Mouse (Mus musculus) thymus, adult 2 months (tissue): ENCODE data around the gene Sel1l.

Experiments
- CTCF ChIP-seq: fragments of 200-500 bp; IDR thresholded peaks from 2 replicates; pipeline ENCODE4 v1.5.1; 2012; ENCODE audit warnings: mild to moderate bottlenecking, control low read depth, low read length, moderate library complexity, borderline replicate concordance; ENCODE audit not compliant: control insufficient read depth, poor library complexity, insufficient read depth; ENCODE audit errors: extremely low read depth
- POLR2A ChIP-seq: fragments of 200-500 bp; IDR thresholded peaks from 2 replicates; pipeline ENCODE4 v1.6.1; 2012; ENCODE audit warnings: mild to moderate bottlenecking, low read length, control low read depth, moderate library complexity; ENCODE audit not compliant: control insufficient read depth, poor library complexity, insufficient read depth; ENCODE audit errors: extremely low read depth

- TF ChIP-seq CTCF (no peak), POLR2A (no peak)
Measured at GRCm38 (mm10) chr12:91756562-91757166, 92.3 kb downstream of the Sel1l start.
